Mouse (Mus musculus) urinary bladder, adult 18-20 months (tissue): Measurements from ENCODE around the gene Grm1.
"Not testable (repeated sequence)": the region's sequence is repeated elsewhere in the genome, so short reads cannot be mapped to it uniquely, and the experiment has no call there.

Source experiments
- DNase-seq, 2 experiments: peaks; one replicate each; pipeline ENCODE4 v3.0.0; 2022; ENCODE audit warnings: low spot score in 2 of 2, mixed read lengths in 2 of 2

Gene Grm1

DNA sequence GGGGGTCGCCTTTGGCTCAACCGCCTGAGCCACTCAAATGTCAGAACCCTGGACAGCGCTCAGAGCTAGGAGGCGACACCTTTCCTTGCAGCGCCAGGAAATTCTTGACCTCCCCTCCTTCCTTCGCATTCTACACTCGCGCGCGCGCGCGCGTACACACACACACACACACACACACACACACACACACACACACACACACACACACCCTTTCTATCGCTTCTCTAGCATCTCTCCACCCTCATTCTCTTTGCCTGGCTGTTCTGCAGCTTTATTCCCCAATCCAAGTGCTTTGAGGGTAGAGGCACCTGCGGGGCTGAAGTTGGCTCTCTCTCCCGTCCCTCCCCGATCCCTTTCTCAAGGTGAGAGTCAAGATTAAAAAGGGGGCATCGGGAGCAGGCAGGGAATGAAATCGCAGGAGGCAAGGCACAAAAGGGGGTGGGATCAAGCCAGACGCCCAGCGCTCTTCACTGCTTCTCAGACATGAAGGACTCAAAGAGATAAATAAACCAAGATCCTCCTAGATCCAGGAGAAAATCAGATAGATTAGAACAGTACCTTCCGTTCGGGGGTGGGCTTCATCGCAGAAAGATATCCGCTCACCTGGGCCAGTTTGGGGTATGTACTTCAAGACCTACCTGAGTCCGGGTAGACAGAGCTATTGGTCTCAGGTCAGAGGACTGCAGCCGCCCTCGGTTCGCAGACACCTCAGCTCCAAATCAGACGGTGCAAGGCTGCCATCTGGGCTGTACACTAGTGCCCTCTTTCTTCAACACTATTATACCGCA, at the start of gene Grm1:
Gene Grm1 (minus strand): TSS at position 746 of the 788 bp plus-strand sequence.
- DNase-seq = no peak

DNA sequence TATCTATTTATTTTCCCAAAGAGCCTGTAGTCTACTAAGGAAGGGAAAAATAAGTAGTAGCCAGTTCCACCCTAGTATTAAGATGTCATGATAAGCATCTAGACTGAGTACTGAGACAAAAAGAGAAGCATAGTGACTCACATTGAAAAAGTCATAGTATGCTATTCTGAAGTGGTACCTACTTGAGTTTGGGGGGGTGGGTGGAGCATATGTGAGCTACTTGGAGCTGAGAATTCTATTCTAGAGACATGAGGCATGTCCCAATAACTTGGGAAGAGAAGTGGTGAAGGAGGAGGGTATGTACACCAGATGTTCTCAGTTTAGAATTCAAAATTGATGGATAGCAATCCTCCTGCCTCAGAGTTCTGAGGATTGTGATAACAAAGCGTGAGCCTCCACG, 39.6 kb upstream of the Grm1 start:
- DNase-seq = no peak

DNA sequence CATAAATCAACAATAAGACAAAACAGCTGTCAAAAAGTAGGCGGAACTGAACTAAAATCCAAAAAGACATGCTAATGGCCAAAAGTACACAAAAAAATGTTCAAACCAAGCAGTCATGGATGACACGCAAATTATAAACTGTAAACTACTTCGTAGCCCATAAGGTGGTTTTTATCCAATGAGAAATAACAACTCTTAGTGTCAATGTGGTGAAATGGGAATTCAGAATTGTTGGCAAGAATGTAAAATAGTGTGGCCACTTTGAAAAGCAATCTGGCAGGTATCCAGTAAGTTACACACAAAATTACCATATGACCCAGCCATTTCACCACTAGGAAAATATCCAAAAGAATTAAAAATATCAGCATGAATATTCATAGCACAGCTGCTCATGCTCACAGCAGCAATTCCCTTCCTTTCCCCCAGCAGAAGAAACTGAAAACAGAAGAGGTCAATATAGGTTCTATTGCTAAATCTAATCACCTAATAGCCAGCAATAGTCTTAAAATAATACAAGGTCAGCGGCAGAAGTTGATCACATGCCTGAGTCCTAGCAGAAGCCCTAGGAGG, 16.4 kb upstream of the Grm1 start:
- no peak for DNase-seq

DNA sequence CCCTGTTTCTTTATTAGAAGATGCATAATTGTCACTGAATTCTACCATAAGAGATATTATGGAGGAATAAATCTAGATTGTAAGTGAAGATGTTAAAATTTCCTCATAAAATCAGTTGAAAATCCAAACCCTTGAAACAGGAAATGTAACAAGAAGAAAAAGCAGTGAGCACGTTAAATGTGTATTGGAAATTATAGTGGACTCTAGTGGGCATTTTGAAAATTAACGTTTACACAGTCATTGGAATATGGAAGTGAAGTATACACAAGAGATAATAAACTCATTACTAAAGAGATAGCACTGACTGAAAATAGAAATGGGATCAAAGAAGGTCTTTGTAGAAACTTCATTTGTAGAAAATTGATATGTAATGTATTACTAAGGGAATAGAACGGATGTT, 4.2 kb upstream of the Grm1 start:
- no peak for DNase-seq

DNA sequence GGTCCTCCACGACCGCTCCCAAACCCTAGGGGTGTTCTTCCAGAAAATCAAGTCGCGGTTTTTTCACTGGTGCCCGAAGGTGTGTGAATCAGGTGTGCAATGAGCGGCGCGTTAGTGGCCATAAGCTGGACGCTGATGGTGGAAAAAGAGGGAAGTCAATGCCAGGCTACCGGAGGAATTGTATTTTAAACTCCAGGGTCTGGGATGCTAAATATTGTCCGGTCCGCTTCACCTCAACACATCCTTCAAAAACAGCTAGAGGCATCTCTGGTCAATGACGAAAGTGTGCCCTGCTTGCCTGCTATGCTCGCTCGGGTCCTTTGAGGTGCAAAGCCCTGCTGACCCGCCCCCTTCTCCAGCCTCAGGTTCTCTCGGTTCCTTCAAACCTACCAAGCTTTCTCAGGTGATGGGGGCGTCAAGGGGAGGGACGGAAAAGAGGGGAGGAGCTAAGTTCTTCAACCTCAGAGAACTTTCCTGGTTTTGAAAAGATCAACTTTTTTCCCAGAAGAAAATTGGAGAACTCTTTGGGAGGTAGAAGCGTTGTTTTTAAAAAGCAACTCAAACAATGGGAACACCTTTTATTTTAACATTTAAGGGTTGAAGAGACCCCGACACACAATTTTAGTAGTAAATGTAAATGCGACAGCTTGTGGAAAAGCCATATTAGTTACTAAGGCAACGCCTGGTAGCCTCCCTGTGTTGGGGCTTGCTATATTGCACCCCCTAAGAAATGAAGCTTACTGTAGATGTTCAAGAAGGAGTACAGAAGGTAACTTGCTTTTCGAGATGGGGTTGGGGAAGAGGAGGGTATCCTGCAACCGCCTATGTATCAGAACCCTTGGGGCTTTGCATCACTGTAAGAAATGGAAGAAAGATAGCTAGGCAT, 1.2 kb downstream of the Grm1 start:
- no peak for DNase-seq

DNA sequence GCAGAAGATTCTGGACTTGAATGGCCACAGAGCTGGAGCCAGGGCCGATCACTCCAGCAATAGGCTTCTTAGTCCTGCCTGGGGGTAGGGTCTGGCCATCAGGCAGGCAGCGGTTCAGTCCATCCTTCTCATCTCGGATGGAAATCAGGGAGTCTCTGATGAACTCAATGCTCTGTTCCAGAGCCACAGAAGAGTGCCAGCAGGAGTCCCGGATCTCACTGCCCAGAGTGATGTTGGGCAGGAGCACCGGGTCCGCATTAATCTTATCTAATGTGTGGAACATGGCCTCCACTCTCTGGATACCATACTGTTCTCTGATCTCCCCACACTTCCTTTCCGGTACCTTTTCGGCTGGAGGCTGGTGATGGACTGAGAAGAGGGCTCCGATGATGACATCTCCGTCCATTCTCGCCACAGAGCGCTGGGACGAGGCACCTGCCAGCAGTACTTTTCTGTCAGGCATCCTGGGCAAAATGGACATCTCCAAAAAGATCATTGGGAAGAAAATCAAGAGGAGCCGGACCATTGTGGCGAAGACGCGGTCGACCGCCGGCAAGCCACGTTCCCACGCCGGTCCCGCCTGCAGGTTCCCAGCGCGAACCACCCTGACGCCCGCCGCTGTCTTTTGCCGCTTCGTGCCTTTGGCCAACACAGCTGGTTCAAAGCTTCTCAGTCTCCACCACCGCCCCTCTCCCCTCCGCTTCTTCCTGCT, 2.0 kb downstream of the Grm1 start:
- DNase-seq = no peak

DNA sequence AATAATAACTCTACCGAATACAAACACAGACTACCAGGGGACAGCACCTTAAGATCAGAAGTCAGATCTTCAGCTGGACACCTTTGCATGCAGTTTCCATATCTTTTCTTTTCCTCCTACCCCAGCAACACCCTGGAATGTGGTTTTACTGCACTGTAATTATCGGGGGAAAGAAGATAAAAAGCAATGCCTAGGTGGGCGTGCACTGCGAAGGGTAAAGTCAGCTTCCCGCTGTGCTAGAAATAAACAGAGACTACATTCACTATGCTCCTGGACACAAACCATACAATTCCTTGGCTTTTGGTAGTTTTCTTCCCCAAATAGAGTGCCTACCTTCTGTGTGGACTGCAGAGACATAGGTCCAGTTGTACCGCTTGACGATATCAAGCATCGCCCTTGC, 2.6 kb downstream of the Grm1 start:
- DNase-seq = no peak

DNA sequence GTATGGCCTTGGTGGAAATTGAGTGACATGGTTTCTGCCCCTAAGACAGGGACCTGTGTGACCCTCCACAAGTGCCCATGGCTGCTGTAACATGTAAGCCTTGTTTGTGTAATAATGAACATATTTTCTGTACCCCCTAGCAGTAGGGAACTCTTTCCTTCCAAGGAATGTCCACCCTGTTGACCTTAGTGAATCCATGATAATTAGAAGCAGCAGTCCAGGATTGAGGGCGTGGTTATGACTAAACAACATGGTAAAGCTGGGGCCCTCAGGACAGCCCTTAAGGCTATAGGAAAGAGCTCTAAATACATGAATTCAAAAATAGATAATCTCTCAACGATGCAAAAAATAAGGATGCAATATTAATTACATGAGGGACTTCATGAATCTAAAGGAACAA, 17.0 kb downstream of the Grm1 start:
- no peak for DNase-seq

DNA sequence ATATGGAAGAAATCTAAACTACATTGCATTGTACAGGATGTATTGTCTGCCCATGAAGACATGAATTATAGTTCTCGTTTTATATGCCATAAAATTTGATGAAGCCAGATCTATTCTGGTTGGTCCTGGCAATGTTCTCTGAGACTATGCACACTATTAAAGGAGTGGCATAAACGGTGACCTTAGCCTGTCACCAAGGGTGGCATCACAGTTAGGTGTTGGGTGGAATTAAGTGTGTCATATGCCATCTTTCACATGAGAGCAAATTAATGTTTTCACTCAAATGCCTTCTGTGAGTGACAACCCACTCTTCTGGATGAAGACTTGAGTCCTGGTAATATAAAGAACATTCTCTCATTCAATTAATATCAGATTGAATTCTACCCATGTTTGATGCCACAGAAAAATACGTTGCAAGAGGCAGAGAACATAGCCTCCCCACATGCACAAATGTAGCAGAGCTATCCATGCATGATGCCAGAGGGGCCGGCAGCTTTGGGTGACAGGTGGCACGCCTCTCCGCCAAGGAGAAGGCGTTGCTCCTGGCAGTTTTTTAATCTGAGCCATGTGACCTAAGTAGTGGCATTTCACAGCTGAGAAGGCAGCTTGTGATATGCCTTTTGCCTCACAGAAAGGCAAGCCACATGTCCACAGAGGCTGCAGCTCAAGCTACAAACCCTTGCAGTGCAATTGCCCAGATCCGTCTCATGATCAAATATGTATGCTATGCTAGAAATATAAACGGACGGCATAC, 20.7 kb downstream of the Grm1 start:
- DNase-seq = no peak

DNA sequence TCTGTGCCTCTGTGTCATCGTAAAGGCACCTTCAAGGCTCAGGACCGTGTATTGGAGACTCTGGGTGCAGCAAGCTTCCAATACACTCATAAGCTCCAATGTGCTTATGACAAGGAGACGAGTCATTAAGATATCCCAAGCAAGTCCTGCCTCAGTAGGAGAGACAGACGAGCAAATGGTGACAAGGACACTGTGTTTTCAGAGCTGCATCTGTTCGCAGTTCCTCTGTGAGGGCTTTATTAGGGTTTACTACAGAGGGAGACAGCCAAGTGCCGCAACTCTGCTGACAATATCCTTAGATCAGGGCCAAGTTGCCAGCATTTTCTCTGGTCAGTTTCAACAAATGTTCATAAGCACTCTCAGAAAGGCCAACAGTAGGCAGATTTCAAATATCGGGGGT, 32.8 kb downstream of the Grm1 start:
- DNase-seq = no peak

DNA sequence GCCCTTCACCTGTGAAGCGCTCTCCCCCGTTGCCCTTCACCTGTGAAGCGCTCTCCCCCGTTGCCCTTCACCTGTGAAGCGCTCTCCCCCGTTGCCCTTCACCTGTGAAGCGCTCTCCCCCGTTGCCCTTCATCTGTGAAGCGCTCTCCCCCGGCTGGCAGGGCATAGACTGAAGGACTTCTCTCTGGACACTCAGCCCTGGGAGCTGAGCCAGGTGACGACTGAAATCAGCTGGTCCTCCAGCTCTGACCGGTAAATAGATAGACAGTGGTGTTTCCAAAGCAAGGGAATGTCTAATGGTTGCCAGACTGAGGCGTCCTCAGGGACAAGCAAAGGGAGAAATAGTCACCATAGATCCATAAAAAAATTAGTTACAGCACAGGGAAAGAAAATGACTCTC, 36.7 kb downstream of the Grm1 start:
- DNase-seq = not testable (repeated sequence)

DNA sequence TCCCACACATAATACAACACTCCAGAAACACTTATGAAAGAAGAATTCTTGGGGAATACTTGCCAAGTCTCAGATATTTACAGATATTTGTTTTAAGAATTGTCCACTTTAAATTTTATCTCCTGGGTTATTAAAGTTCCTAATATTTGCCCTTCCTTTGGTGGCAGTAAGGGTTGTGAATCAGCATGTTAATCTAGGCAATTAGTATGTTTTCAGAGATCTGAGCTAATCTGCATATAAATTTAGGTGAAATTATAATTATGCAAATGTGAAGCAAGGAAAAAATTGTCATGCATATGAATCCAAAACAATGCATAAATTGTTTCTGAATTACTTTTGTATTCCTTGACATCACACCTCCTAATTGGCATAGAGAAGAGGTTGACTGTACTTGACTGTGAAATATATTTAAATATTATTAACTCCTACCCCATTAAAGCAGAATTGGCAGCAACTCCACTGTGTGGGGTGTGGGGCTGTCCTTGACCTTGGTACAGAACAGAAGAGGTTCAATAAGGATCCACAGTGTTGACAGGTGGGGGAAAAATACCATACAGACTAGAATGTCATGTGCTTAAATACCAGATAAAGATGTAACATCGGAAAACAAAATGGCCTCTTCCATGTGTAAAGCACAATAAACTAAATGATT, 37.6 kb downstream of the Grm1 start:
- DNase-seq = no peak

DNA sequence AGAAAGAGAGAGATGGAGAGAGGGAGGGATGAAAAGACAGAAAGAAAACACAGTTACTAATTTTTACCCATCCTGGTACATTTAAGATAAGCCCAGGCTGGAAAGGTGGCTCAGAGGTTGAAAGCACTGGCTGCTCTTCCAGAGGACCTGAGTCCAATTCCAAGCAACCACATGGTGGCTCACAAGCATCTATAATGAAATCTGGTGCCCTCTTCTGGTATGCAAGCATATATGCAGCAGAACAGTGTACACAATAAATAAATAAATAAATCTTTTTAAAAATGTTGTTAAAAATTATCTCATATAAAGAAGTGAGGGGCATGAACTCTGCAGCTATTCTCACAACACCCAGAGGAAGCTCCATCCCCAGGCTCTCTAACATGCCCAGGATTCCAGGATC, 42.8 kb downstream of the Grm1 start:
- no peak for DNase-seq

DNA sequence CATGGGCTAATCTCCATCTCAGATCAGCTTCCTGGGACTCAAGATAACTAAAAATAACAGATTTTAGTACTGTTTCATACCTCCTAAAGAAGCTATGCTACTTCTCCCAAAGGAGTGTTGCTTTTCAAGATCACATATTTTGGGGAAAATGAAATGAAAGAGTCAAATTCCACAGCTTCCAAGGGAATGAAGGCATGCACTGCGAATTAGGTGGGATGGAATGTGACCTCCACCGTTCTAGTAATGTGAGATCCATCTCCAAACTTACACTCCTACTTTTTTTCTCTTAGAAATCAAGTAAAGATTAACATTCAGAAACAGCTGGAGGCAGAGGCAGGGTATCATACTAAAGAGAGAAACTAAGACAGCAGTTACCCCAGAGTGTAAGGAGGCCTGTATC, 49.9 kb downstream of the Grm1 start:
- no peak for DNase-seq

DNA sequence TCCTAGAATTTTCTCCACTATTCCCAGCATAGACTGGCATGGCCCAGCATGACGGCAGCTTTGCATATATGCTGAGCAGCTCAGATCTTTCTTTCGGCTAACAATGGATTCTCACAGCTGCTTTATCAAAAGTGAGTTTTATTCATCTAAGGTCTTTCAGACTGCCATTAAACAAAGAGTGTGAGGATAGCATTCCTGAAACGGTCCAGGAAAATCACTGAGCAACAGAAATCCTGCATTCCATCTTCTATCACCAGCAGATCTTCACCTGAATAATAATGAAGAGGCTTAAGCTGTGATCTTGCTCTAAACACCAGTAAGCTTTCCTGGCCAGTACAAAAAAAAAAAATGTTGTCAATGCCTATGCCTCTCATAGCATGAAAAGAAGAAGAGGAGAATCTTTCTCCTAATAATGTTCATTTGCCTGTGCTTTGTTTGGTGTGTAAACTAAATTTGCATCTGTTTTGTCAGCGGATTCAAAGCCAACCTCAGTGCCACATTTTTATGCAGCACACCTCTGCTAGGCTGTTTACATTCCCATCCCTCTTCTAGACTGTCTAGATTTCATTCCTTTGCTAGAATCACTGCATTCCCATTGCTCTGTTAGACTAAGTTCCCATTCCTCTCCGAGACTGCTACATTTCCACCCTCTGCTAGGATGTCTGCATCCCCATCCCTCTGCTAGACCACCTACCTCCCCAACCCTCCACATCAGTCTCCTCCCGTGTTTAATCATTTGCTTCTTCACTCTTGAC, 56.2 kb downstream of the Grm1 start:
- DNase-seq = no peak

DNA sequence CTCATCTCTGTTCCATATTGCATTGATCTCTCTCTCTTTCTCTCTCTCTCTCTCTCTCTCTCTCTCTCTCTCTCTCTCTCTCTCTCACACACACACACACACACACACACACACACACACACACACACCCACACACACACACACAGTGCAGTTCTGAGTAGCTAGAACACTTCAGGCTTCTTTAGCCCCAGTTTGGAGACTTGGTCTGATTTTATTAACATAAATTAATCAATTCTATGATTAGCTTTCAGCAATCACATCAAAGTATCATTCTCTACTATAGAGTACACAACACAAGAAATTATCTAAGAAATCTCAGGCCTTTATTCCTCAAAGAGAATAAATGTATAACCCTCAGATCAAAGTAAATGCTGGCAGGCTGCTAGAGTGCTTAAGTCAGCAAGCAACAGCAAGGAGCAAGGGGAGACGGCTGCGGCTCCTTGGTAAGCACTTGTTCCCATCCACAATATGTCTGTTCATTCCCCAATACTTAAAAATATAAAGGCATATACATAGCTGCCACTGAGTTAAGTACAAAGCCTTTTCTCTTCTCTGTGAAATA, 63.1 kb downstream of the Grm1 start:
- no peak for DNase-seq

DNA sequence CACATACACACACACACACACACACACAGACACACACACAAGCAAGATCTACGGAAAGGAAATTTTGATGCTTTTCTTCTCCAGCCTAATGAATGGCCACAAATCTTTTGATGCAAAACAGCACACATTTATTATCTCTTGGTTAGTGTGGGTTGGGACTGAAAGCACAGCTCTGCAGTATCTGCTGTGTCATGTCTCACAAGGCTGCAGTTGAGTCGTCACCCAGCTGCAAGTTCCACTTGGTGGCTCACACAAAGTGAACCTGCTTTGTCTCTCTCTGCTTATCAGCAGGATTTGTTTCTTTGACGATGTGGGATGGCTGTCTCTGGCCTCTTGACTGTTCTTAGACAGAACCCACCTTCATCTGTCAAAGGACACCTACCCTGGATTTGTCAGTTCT, 68.5 kb downstream of the Grm1 start:
- DNase-seq = no peak

DNA sequence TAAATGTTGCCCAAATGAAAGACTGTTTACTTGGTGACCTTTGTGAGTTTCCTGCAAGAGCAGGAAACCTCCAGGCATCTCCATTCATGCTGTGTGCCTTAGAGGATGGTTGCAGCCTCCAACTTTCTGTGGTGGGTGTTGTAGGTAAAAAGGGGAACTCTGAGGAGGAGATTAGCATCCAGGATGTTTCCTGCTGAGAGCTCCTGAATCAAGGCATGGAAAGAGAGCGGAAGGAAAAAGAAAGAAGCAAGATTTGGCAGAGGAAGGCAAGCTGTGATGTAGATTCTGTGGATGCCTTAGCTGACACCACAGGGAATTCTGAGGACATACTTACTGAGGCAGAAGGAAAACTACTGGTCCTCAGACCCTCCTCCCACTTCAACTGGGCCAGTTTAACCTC, 85.4 kb downstream of the Grm1 start:
- no peak for DNase-seq

DNA sequence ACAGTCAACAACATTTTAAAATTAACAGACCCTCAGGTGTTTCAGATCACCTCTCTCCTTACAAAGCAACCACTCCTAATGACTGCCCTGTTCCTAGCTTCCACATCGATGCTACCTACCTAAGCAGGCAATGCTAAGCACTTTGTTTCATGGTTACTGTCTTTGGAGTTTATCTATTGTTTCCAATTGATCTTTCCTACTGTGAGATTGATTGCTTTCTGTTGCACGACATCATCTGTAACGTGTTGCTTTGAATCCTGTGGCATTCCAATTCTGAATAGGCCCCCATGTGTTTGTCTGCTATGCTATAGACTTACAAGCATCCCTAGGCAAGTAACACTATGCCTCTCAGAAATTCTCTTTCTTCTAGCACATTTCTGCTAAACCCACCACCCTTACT, 90.4 kb downstream of the Grm1 start:
- DNase-seq = no peak

DNA sequence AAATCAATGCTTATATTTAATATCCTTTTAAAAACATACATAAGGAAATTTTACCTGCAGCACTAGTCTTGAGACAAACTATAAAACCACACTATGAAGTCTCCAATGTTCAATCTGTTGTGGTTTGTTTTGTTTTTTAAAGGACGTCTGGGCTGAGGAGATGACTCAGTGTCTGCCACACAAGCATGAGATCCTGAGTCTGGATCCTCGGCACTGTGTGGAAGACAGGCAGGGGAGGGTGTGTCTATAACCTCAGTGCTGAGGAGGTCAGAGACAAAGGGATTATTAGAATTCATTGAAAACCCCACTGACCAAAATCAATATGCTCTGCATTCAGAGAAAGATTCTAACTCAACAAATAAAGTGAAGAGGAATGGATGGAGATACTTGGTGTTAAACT, 110.8 kb downstream of the Grm1 start:
- no peak for DNase-seq
